Mouse (Mus musculus) myocyte (in vitro differentiated cells): Measurements from ENCODE around the gene Jup.

Source experiments
- POLR2A ChIP-seq: IDR thresholded peaks from one replicate; pipeline ENCODE4 v1.6.1; 2011; ENCODE audit warnings: low read depth, mild to moderate bottlenecking, control low read depth, moderate library complexity; ENCODE audit not compliant: insufficient read length
- POLR2AphosphoS2 ChIP-seq: IDR thresholded peaks from one replicate; pipeline ENCODE4 v1.6.1; 2011; ENCODE audit warnings: low read depth, control low read depth; ENCODE audit not compliant: insufficient read length
- USF1 ChIP-seq: IDR thresholded peaks from one replicate; pipeline ENCODE4 v1.6.1; 2011; ENCODE audit warnings: low read depth, mild to moderate bottlenecking, control low read depth, moderate library complexity

- no peak for TF ChIP-seq POLR2A
- TF ChIP-seq USF1: no peak
- TF ChIP-seq POLR2AphosphoS2: no peak
Measured at GRCm38 (mm10) chr11:100435678-100436246, 38.2 kb upstream of the Jup start.
